Mouse (Mus musculus): ENCODE data around the gene Nfx1.

GRCm38 (mm10) chr4:41047524-41048271 lies 77.0 kb downstream of the Nfx1 start, which contains the start of gene Aqp7:
- no peak for TF ChIP-seq CTCF (conservative IDR thresholded peaks at IDR 0.05; ENCODE audit: insufficient read depth, insufficient read length, low read depth, low read length)
- TF ChIP-seq POLR2A (IDR thresholded peaks at IDR 0.05; ENCODE audit: low read depth, low read length): no peak
